Mouse (Mus musculus): ENCODE results near the gene Gm37240.
A peak's percentile ranks its signal among the peaks of the same experiment; 100 is the strongest.

The Gm37240 gene

GRCm38 (mm10) chr3:85681136-85681535 is 206.2 kb downstream of the Gm37240 start:
- peak; percentile 46 for DNase-seq (ENCODE audit: low read depth, low spot score)

GRCm38 (mm10) chr3:85679960-85680359 is 207.4 kb downstream of the Gm37240 start:
- no peak for DNase-seq (ENCODE audit: low read depth, low spot score)

GRCm38 (mm10) chr3:85679312-85679933 is 207.9 kb downstream of the Gm37240 start:
- DNase-seq (ENCODE audit: low read depth, low spot score) = no peak

- DNase-seq (ENCODE audit: low read depth, low spot score) = no peak
Observed at GRCm38 (mm10) chr3:85677952-85678351, 209.4 kb downstream of the Gm37240 start.

- DNase-seq (ENCODE audit: low read depth, low spot score) = no peak
Observed at GRCm38 (mm10) chr3:85677133-85677532, 210.2 kb downstream of the Gm37240 start.

GRCm38 (mm10) chr3:85669844-85670243 is 217.5 kb downstream of the Gm37240 start:
- no peak for DNase-seq (ENCODE audit: low read depth, low spot score)

GRCm38 (mm10) chr3:85667683-85668082 is 219.6 kb downstream of the Gm37240 start:
- DNase-seq (ENCODE audit: low read depth, low spot score) = no peak

- DNase-seq (ENCODE audit: low read depth, low spot score) = no peak
Observed at GRCm38 (mm10) chr3:85666736-85667135, 220.6 kb downstream of the Gm37240 start.

- no peak for DNase-seq (ENCODE audit: low read depth, low spot score)
Observed at GRCm38 (mm10) chr3:85666166-85666565, 221.2 kb downstream of the Gm37240 start.

- DNase-seq (ENCODE audit: low read depth, low spot score) = no peak
Observed at GRCm38 (mm10) chr3:85664591-85665171, 222.6 kb downstream of the Gm37240 start.

GRCm38 (mm10) chr3:85663826-85664225 is 223.5 kb downstream of the Gm37240 start:
- DNase-seq (ENCODE audit: low read depth, low spot score) = no peak

- no peak for DNase-seq (ENCODE audit: low read depth, low spot score)
Observed at GRCm38 (mm10) chr3:85661926-85662813, 225.1 kb downstream of the Gm37240 start.

GRCm38 (mm10) chr3:85659681-85660080 is 227.6 kb downstream of the Gm37240 start:
- DNase-seq (ENCODE audit: low read depth, low spot score) = no peak

GRCm38 (mm10) chr3:85655538-85655937 is 231.8 kb downstream of the Gm37240 start:
- no peak for DNase-seq (ENCODE audit: low read depth, low spot score)

- no peak for DNase-seq (ENCODE audit: low read depth, low spot score)
Observed at GRCm38 (mm10) chr3:85652727-85653665, 234.3 kb downstream of the Gm37240 start.

GRCm38 (mm10) chr3:85649176-85649575 is 238.1 kb downstream of the Gm37240 start:
- no peak for DNase-seq (ENCODE audit: low read depth, low spot score)

GRCm38 (mm10) chr3:85645517-85646004 is 241.8 kb downstream of the Gm37240 start:
- DNase-seq (ENCODE audit: low read depth, low spot score) = no peak

GRCm38 (mm10) chr3:85644814-85645213 is 242.5 kb downstream of the Gm37240 start:
- no peak for DNase-seq (ENCODE audit: low read depth, low spot score)

- no peak for DNase-seq (ENCODE audit: low read depth, low spot score)
Observed at GRCm38 (mm10) chr3:85641751-85642150, 245.6 kb downstream of the Gm37240 start.

GRCm38 (mm10) chr3:85636716-85637447 is 250.4 kb downstream of the Gm37240 start:
- DNase-seq (ENCODE audit: low read depth, low spot score) = no peak

GRCm38 (mm10) chr3:85635591-85635990 is 251.7 kb downstream of the Gm37240 start:
- no peak for DNase-seq (ENCODE audit: low read depth, low spot score)

All from retina, postnatal 7 days (tissue).